Mouse (Mus musculus) liver, embryonic 12.5 days (tissue): ENCODE data around the gene Glycam1. TPM values are rescaled to one million over a fixed set of nuclear protein-coding genes. Genes with fewer than 3 reads are reported as not detected.
"Not testable (repeated sequence)": the region's sequence is repeated elsewhere in the genome, so short reads cannot be mapped to it uniquely, and the experiment has no call there.

Experiments
- ATAC-seq: fragments of 200-750 bp; cut with Nextera tagmentation; 2 replicates; pipeline ENCODE4 v1.8.0; 2017; ENCODE audit warnings: moderate number of reproducible peaks, mild to moderate bottlenecking, moderate library complexity
- H3K27ac ChIP-seq: fragments of 300-500 bp; sonication (generic); 2 replicates; pipeline ENCODE4 v1.5.1; 2016; ENCODE audit warnings: mild to moderate bottlenecking
- H3K27me3 ChIP-seq: fragments of 300-500 bp; sonication (generic); replicated peaks from 2 replicates; pipeline ENCODE4 v1.6.1; 2016; ENCODE audit warnings: mild to moderate bottlenecking, moderate library complexity
- H3K36me3 ChIP-seq: fragments of 300-500 bp; sonication (generic); 2 replicates; pipeline ENCODE4 v1.6.1; 2016; ENCODE audit warnings: mild to moderate bottlenecking, moderate library complexity
- H3K4me1 ChIP-seq: fragments of 300-500 bp; sonication (generic); 2 replicates; pipeline ENCODE4 v1.6.1; 2016
- H3K4me2 ChIP-seq: fragments of 300-500 bp; sonication (generic); 2 replicates; pipeline ENCODE4 v1.6.1; 2016; ENCODE audit warnings: mild to moderate bottlenecking, moderate library complexity
- H3K4me3 ChIP-seq: fragments of 300-500 bp; sonication (generic); 2 replicates; pipeline ENCODE4 v1.5.1; 2016; ENCODE audit warnings: mild to moderate bottlenecking, moderate library complexity
- H3K9ac ChIP-seq: fragments of 300-500 bp; sonication (generic); 2 replicates; pipeline ENCODE4 v1.6.1; 2016; ENCODE audit warnings: mild to moderate bottlenecking, moderate library complexity
- H3K9me3 ChIP-seq: fragments of 300-500 bp; sonication (generic); replicated peaks from 2 replicates; pipeline ENCODE4 v1.6.1; 2016; ENCODE audit warnings: mild to moderate bottlenecking, moderate library complexity
- WGBS: fragments of 180-500 bp; shearing (Covaris S2); methylation state at CpG from one replicate; pipeline ENCODE4 v1.1.7; 2016; ENCODE audit not compliant: insufficient replicate concordance; 5-methylcytosine and 5-hydroxymethylcytosine counted together
- polyA plus RNA-seq: library from polyadenylated mRNA; unstranded; fragments of >200 nt; fragmentation: Nextera tagmentation; extraction: Ambion mirVana; gene quantifications from 2 replicates; pipeline ENCODE4 v1.2.1, GENCODE M21; 2016

Glycam1 gene
- not detected in 2 replicates for polyA plus RNA-seq

DNA sequence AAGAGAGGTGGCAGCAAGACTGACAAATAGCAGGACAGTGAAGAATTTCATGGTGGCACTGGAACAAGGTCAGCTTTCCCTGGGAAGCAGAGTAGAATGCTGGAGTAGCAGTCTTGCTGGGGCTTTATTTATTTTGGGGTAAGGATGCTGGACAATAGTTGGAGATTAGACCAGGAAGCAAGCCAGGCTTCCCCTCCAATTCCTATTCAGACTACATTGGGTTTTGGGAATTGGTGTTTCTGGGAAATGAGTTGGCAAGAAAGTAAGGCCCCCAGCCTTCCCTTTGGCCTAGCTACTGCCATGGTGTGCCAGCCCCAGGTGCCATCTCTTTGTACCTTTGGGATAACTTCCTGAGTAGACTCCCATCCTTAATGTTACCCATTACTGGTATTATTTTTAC lies at the start of gene Glycam1:
Glycam1 (minus strand) TSS at position 101 of the 400 bp plus-strand sequence.
- no peaks in the 10 kb centered on the region for H3K36me3 ChIP-seq
- no peak for ATAC-seq
- no peak within 1 kb of the TSS for H3K4me2 ChIP-seq
- no peaks in the 10 kb centered on the region for H3K27me3 ChIP-seq
- no peak within 1 kb of the TSS for H3K27ac ChIP-seq
- no peaks in the 10 kb centered on the region for H3K4me1 ChIP-seq
- H3K9ac ChIP-seq, result no peak within 1 kb of the TSS
- H3K9me3 ChIP-seq, result no peaks in the 10 kb centered on the region
- no peak within 1 kb of the TSS for H3K4me3 ChIP-seq

DNA sequence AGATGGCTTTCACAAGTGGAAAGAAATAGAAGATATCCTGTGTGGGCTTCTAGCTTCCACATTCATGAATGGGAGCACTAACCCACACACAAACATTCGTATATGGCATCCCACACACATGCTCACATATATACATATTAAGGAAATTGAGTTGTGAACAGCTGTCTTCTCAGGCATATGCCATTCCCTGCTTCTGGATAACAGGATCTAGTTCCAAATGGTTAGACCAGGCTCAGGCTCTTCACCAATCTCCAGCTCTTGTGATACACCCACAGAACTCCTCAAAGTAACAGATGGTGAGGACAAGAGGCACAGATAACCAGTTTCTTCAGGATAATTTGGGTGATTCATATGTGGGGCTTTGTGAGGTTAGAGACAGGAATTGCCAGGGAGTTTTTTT lies 39.6 kb upstream of the Glycam1 start:
- 36% methylated on average over 1 of the region's 1 CpGs for WGBS
- no peak overlapping the region for H3K27ac ChIP-seq
- no peaks in the 10 kb centered on the region for H3K4me1 ChIP-seq
- H3K4me3 ChIP-seq, result no peak overlapping the region
- no peak overlapping the region for H3K4me2 ChIP-seq
- ATAC-seq, result no peak
- H3K9ac ChIP-seq, result no peak overlapping the region
- H3K36me3 ChIP-seq, result no peaks in the 10 kb centered on the region
- no peaks in the 10 kb centered on the region for H3K9me3 ChIP-seq
- H3K27me3 ChIP-seq, result no peaks in the 10 kb centered on the region

DNA sequence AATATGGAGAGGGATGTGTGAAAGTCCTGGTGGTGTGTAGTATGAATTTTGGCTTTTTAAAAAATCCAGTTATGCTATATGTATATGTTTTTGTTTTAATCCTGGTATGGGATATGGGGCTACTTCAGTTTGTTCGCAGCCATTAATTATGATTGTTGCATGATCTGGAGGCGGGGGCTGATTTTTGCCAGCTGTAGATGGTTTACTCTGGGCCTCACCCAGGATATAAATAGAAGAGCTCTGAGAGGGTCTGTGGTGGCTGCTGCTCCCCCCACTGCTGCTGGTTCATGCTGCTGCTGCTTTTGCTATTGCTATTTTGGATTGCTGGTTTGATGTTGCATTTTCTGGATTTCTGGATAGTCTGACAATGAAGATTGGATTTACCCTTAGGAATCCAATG lies 25.9 kb upstream of the Glycam1 start:
- H3K9me3 ChIP-seq, result no peaks in the 10 kb centered on the region
- H3K4me2 ChIP-seq, result no peak overlapping the region
- 72% methylated on average over 2 of the region's 2 CpGs for WGBS
- no peaks in the 10 kb centered on the region for H3K4me1 ChIP-seq
- no peaks in the 10 kb centered on the region for H3K27me3 ChIP-seq
- H3K36me3 ChIP-seq, result no peaks in the 10 kb centered on the region
- ATAC-seq, result no peak
- no peak overlapping the region for H3K9ac ChIP-seq
- H3K27ac ChIP-seq, result no peak overlapping the region
- H3K4me3 ChIP-seq, result no peak overlapping the region

GRCm38 (mm10) chr15:103587752-103588151 lies 22.9 kb upstream of the Glycam1 start:
- not testable (repeated sequence) for H3K4me2 ChIP-seq, H3K9ac ChIP-seq, H3K4me1 ChIP-seq, H3K4me3 ChIP-seq, H3K27me3 ChIP-seq, H3K27ac ChIP-seq, ATAC-seq, H3K36me3 ChIP-seq, H3K9me3 ChIP-seq
- WGBS, result 24% methylated on average over 4 of the region's 4 CpGs

GRCm38 (mm10) chr15:103585876-103586275 lies 21.0 kb upstream of the Glycam1 start:
- WGBS, result 61% methylated on average over 2 of the region's 2 CpGs
- Histone ChIP-seq H3K36me3 (no peaks in the 10 kb centered on the region), H3K27ac (no peak overlapping the region), H3K27me3 (no peaks in the 10 kb centered on the region), H3K4me2 (no peak overlapping the region), H3K9me3 (no peaks in the 10 kb centered on the region), H3K4me3 (no peak overlapping the region), H3K9ac (no peak overlapping the region), H3K4me1 (no peaks in the 10 kb centered on the region)
- no peak for ATAC-seq

- no peak overlapping the region for H3K4me3 ChIP-seq
Measured at GRCm38 (mm10) chr15:103552096-103552690, 12.7 kb downstream of the Glycam1 start.

DNA sequence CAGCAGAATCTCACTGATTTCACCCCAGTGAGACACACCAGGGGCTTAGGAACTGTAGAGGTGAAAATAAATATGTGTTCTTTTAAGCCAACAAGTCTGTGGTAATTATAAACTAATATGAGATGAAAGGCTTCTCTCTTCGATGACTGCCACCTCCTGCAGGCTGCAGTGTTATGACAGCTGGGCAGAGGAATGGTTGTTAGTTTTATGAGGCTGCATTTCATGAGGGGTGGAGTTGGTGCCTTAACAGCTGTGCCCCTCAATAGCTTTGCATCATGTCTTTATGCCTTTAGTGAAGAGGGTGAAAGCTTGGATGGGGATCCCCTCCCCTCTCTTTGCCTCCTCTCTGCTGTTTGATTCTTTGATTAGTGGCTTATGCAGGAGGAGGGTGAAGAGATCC lies 13.8 kb downstream of the Glycam1 start:
- 16% methylated on average over 1 of the region's 1 CpGs for WGBS
- no peak overlapping the region for H3K4me3 ChIP-seq
- H3K9me3 ChIP-seq, result no peaks in the 10 kb centered on the region
- no peaks in the 10 kb centered on the region for H3K36me3 ChIP-seq
- no peak for ATAC-seq
- no peak overlapping the region for H3K27ac ChIP-seq
- H3K27me3 ChIP-seq, result 0 out of 2 replicates have a peak, but pooled peaks cover 4% of the 10 kb centered on the region
- no peak overlapping the region for H3K9ac ChIP-seq
- no peaks in the 10 kb centered on the region for H3K4me1 ChIP-seq
- H3K4me2 ChIP-seq, result no peak overlapping the region

More at GRCm38 (mm10) chr15:103552096-103552690, 12.7 kb downstream of the Glycam1 start:
- Histone ChIP-seq H3K9ac (no peak overlapping the region), H3K27ac (no peak overlapping the region), H3K36me3 (no peaks in the 10 kb centered on the region), H3K4me1 (no peaks in the 10 kb centered on the region), H3K27me3 (0 out of 2 replicates have a peak, but pooled peaks cover 4% of the 10 kb centered on the region), H3K9me3 (no peaks in the 10 kb centered on the region), H3K4me2 (no peak overlapping the region)
- 34% methylated on average over 3 of the region's 3 CpGs for WGBS
- no peak for ATAC-seq

- 78% methylated on average over 1 of the region's 1 CpGs for WGBS
- Histone ChIP-seq H3K4me2 (no peak overlapping the region), H3K27me3 (0 out of 2 replicates have a peak, but pooled peaks cover 4% of the 10 kb centered on the region), H3K36me3 (no peaks in the 10 kb centered on the region), H3K4me1 (no peaks in the 10 kb centered on the region), H3K4me3 (no peak overlapping the region), H3K9ac (no peak overlapping the region), H3K27ac (no peak overlapping the region), H3K9me3 (no peaks in the 10 kb centered on the region)
- no peak for ATAC-seq
Measured at GRCm38 (mm10) chr15:103549475-103549874, 15.4 kb downstream of the Glycam1 start.

DNA sequence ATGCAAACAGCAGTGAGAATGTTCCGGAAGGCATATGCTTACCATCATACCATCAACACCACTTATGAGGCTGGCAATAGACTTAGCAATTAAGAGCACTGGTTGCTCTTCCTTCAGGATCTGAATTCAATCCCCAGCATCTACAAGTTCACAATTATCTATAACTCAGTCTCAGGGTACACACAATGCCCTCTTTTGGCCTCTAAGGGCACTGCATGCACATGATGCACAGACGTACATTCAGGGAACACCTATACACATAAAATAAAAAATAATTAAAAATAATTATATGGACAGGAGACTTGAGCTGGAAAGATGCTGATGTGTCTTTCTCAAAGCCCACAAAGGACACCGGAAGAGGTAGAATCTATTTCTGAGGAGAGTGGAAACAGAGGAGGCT lies 16.9 kb downstream of the Glycam1 start:
- Histone ChIP-seq H3K4me3 (no peak overlapping the region), H3K9me3 (no peaks in the 10 kb centered on the region), H3K4me2 (no peak overlapping the region), H3K4me1 (no peaks in the 10 kb centered on the region), H3K27ac (no peak overlapping the region), H3K36me3 (no peaks in the 10 kb centered on the region), H3K27me3 (peaks cover 4% of the 10 kb centered on the region; the same call in 1 of the 2 replicates), H3K9ac (no peak overlapping the region)
- ATAC-seq, result no peak
- WGBS, result 66% methylated on average over 3 of the region's 3 CpGs

DNA sequence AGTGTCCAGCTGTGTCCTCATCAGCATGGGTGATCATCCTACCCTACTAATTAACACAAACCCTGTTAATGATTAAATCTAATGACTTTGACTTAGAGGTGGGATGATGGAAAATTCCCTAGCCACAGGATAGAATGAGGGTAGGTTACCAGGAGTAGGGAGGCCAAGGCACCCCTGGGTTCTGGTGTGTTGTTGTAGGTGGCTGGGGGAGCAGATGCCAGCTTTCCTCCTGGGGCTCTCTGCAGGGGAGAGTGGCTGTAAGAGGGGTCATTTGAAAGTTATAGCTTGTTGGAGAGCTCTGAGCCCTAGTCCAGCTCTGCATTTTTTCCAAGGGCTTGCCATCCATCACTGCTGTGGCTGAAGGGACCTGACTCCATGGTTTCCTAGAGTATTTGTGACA lies 22.4 kb downstream of the Glycam1 start:
- no peaks in the 10 kb centered on the region; the same call in 1 of the 2 replicates for H3K4me1 ChIP-seq
- no peak overlapping the region for H3K4me2 ChIP-seq
- peaks cover 31% of the 10 kb centered on the region for H3K27me3 ChIP-seq
- H3K9me3 ChIP-seq, result no peaks in the 10 kb centered on the region
- no peak overlapping the region for H3K4me3 ChIP-seq
- no peaks in the 10 kb centered on the region for H3K36me3 ChIP-seq
- H3K27ac ChIP-seq, result no peak overlapping the region
- H3K9ac ChIP-seq, result no peak overlapping the region
- no peak for ATAC-seq

DNA sequence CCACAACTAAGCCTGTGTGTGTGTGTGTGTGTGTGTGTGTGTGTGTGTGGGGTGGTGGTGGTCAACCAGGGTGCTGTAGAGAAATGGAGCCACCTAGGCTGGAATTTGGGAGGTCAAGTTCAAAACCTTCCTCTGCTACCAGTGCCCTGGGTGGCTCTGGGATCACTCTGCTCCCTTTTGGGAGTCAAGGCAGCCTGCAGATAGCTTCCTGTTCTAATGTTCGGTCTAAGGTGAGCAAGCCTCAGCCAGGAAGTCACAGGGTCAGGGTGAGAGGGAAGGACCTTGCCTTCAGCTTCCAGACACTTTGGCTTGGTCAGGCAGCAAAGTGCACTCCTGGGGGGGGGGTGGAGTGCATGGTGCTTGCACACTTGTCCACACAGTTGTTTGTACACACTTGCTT lies 24.2 kb downstream of the Glycam1 start:
- ATAC-seq, result no peak
- no peak overlapping the region for H3K27ac ChIP-seq
- WGBS, result 31% methylated on average over 1 of the region's 1 CpGs
- H3K9ac ChIP-seq, result no peak overlapping the region
- no peaks in the 10 kb centered on the region for H3K9me3 ChIP-seq
- no peak overlapping the region for H3K4me3 ChIP-seq
- no peaks in the 10 kb centered on the region for H3K36me3 ChIP-seq
- no peak overlapping the region for H3K4me2 ChIP-seq
- H3K27me3 ChIP-seq, result peaks cover 50% of the 10 kb centered on the region
- H3K4me1 ChIP-seq, result no peaks in the 10 kb centered on the region; the same call in 1 of the 2 replicates

GRCm38 (mm10) chr15:103539259-103539658 lies 25.6 kb downstream of the Glycam1 start:
- Histone ChIP-seq H3K27me3 (peaks cover 63% of the 10 kb centered on the region), H3K4me2 (no peak overlapping the region), H3K4me3 (no peak overlapping the region), H3K4me1 (no peaks in the 10 kb centered on the region; the same call in 1 of the 2 replicates), H3K36me3 (no peaks in the 10 kb centered on the region), H3K27ac (no peak overlapping the region), H3K9me3 (no peaks in the 10 kb centered on the region), H3K9ac (no peak overlapping the region)
- ATAC-seq, result no peak
- 60% methylated on average over 2 of the region's 2 CpGs for WGBS

- peak within 1 kb of the TSS; percentile 45 for H3K4me3 ChIP-seq
- no peak within 1 kb of the TSS for H3K9ac ChIP-seq
- no peaks in the 10 kb centered on the region for H3K9me3 ChIP-seq
- WGBS, result 1% methylated on average over 32 of the region's 36 CpGs
- H3K36me3 ChIP-seq, result no peaks in the 10 kb centered on the region
- peak within 1 kb of the TSS; percentile 65 for H3K4me2 ChIP-seq
- 0 out of 2 replicates have a peak, but pooled peaks have one; percentile 21 for ATAC-seq
- H3K27me3 ChIP-seq, result peaks cover 71% of the 10 kb centered on the region
- H3K4me1 ChIP-seq, result no peaks in the 10 kb centered on the region; the same call in 1 of the 2 replicates
- H3K27ac ChIP-seq, result no peak within 1 kb of the TSS
Measured at GRCm38 (mm10) chr15:103537822-103538213, 27.1 kb downstream of the Glycam1 start, which contains the start of gene Ppp1r1a. Gene Ppp1r1a, minus strand, starts transcription at chr15:103538003.
